Mouse (Mus musculus): ENCODE data around the gene G0s2. TPM values are rescaled to one million over a fixed set of nuclear protein-coding genes. Genes with fewer than 3 reads are reported as not detected.

G0s2 gene
- polyA plus RNA-seq, 1 experiment from 2014 or later: 8.9 TPM

DNA sequence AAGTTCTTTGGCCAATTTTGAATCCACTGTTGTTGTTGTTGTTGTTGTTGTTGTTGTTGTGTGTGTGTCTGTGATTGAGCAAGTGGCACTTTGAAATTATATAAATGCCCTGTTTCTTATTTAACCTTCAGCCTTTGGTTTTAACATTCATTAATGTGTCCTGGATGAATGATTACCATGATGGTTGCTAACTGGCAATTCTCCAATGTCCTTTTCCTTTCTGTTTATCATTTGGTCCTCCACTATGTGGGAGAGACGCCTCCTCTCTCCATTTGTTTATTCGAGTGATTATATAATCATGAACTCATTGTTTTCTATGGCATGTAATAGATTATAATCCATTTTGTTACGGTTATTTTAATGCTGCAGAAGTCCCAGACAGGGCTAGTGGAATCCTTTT, 42.5 kb downstream of the G0s2 start:
- Histone ChIP-seq H3K27ac (replicated peaks; ENCODE audit: low read depth, low read length) (no peak overlapping the region), H3K36me3 (replicated peaks; ENCODE audit: control insufficient read depth, insufficient read depth, low read depth, low read length) (no peaks in the 10 kb centered on the region), H3K9me3 (replicated peaks; ENCODE audit: control insufficient read depth, low read length) (no peaks in the 10 kb centered on the region), H3K9ac (replicated peaks; ENCODE audit: low read length) (no peak overlapping the region), H3K4me2 (ENCODE audit: low read depth, low read length) (no peak overlapping the region), H3K4me3 (ENCODE audit: low read depth, low read length) (no peak overlapping the region), H3K27me3 (ENCODE audit: control insufficient read depth, insufficient read depth, low read length) (no peaks in the 10 kb centered on the region), H3K4me1 (ENCODE audit: control insufficient read depth, insufficient read depth, low read length) (no peaks in the 10 kb centered on the region)
- ATAC-seq (replicated peaks; ENCODE audit: insufficient number of reproducible peaks, low FRiP score, low TSS enrichment, low read depth): no peak
- WGBS: 72% methylated on average over 3 of the region's 3 CpGs
- no peak for DNase-seq (ENCODE audit: low spot score)

DNA sequence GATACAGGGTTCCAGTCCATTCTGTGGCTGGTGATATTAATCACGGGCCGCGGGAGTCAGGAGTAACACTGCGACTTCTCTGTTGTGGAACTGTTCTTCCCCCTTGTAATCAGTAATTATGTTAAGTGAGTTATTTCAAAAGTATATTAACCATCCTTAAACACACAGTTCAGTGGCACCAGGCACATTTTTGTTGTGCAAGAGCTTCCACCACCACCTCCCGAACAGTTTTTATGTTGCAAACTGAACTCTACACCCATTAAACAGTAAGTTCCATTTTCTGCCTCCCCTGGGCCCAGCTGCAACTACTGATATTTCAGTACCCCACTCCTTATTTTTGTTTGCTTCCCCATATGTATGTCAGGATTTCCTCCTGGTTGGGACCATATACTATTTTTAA, 43.4 kb downstream of the G0s2 start:
- 87% methylated on average over 5 of the region's 5 CpGs for WGBS

DNA sequence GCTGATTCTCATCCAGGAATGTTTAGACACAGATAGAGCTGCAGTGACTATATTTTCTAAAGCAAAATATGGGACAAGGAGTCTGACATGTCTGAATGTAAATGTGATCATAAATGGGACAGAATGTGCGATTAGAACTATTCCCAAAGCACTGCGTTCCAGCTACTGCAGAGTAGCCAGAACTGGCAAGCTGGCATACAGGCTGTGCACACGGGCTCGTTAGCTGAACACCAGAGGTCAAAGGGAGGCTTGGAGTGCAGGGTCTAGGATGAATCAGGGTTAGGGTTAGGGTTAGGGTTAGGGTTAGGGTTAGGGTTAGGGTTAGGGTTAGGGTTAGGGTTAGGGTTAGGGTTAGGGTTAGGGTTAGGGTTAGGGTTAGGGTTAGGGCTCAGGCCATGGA, 45.5 kb downstream of the G0s2 start:
- DNase-seq (ENCODE audit: low spot score): no peak
- no peak overlapping the region for H3K4me2 ChIP-seq (ENCODE audit: low read depth, low read length)
- H3K4me3 ChIP-seq (ENCODE audit: low read depth, low read length): no peak overlapping the region
- H3K27ac ChIP-seq (replicated peaks; ENCODE audit: low read depth, low read length): no peak overlapping the region
- no peak overlapping the region for H3K9ac ChIP-seq (replicated peaks; ENCODE audit: low read length)
- H3K27me3 ChIP-seq (ENCODE audit: control insufficient read depth, insufficient read depth, low read length): no peaks in the 10 kb centered on the region
- no peaks in the 10 kb centered on the region for H3K36me3 ChIP-seq (replicated peaks; ENCODE audit: control insufficient read depth, insufficient read depth, low read depth, low read length)
- H3K9me3 ChIP-seq (replicated peaks; ENCODE audit: control insufficient read depth, low read length): no peaks in the 10 kb centered on the region
- 56% methylated on average over 4 of the region's 4 CpGs for WGBS
- no peak for ATAC-seq (replicated peaks; ENCODE audit: insufficient number of reproducible peaks, low FRiP score, low TSS enrichment, low read depth)
- H3K4me1 ChIP-seq (ENCODE audit: control insufficient read depth, insufficient read depth, low read length): no peaks in the 10 kb centered on the region

More for the DNA sequence above, 43.4 kb downstream of the G0s2 start:
- no peak for DNase-seq (ENCODE audit: low spot score)
- Histone ChIP-seq H3K9me3 (replicated peaks; ENCODE audit: control insufficient read depth, low read length) (no peaks in the 10 kb centered on the region), H3K4me1 (ENCODE audit: control insufficient read depth, insufficient read depth, low read length) (no peaks in the 10 kb centered on the region), H3K4me2 (ENCODE audit: low read depth, low read length) (no peak overlapping the region), H3K4me3 (ENCODE audit: low read depth, low read length) (no peak overlapping the region), H3K36me3 (replicated peaks; ENCODE audit: control insufficient read depth, insufficient read depth, low read depth, low read length) (no peaks in the 10 kb centered on the region), H3K9ac (replicated peaks; ENCODE audit: low read length) (no peak overlapping the region), H3K27ac (replicated peaks; ENCODE audit: low read depth, low read length) (no peak overlapping the region), H3K27me3 (ENCODE audit: control insufficient read depth, insufficient read depth, low read length) (no peaks in the 10 kb centered on the region)
- ATAC-seq (replicated peaks; ENCODE audit: insufficient number of reproducible peaks, low FRiP score, low TSS enrichment, low read depth): no peak

DNA sequence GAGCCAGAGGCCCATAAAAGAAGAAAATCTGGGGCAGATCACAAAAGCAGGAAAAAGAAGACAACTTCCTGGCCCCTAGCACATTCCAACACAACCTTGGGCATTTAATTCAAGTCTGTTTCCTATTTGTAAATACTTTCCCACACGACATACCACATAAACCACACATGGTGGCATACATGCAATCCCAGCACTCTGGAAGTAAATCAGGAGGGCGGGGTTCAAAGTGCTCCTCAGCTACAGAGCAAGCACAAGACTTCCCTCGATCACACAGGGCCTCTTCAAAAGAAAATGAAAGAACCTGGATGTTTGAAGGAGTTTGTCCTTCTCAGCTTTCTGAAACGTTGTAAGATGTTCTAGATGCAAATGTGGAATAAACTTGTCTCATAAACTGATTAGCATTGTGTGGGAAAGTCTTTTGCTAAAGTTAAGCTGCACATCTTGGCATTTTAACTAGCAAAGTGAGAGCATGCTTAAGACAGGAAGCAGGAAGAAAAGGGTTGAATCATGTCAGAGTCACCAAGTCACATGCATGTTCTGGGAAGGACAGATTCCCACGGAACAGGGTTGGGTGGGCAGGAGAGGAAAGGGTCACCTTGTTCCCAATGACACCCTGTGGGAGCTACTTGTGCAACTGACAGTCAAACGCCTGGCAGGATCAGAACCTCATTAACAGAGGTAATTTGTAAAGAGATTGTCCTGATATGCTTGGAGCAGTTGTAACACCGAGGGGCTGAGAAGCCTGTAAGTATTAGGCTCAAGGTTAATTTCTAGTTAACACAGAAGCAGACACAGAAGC, 46.1 kb downstream of the G0s2 start:
- Histone ChIP-seq H3K4me1 (ENCODE audit: control insufficient read depth, insufficient read depth, low read length) (no peaks in the 10 kb centered on the region), H3K27me3 (ENCODE audit: control insufficient read depth, insufficient read depth, low read length) (no peaks in the 10 kb centered on the region)
- WGBS: 44% methylated on average over 7 of the region's 7 CpGs

DNA sequence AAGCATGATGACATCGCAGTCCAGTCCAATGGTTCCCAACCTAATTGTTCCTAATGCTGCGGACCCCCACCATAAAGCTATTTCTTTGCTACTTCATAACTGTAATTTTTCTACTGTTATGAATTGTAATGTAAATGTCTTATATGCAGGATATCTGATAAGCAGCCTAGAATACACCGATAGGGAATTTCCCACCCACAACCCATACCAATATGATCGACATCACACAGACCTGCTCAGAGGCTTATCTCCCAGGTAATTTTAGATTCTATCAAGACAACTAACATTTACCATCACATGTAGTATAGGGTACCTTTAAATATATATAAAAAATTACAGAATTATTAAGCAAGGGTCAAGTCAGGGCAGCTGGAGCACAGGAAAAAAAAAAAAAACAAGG, 46.9 kb downstream of the G0s2 start:
- no peak overlapping the region for H3K4me2 ChIP-seq (ENCODE audit: low read depth, low read length)
- 90% methylated on average over 4 of the region's 4 CpGs for WGBS
- no peaks in the 10 kb centered on the region for H3K9me3 ChIP-seq (replicated peaks; ENCODE audit: control insufficient read depth, low read length)
- DNase-seq (ENCODE audit: low spot score): no peak
- H3K27me3 ChIP-seq (ENCODE audit: control insufficient read depth, insufficient read depth, low read length): no peaks in the 10 kb centered on the region
- H3K27ac ChIP-seq (replicated peaks; ENCODE audit: low read depth, low read length): no peak overlapping the region
- H3K36me3 ChIP-seq (replicated peaks; ENCODE audit: control insufficient read depth, insufficient read depth, low read depth, low read length): no peaks in the 10 kb centered on the region
- no peak overlapping the region for H3K4me3 ChIP-seq (ENCODE audit: low read depth, low read length)
- no peak for ATAC-seq (replicated peaks; ENCODE audit: insufficient number of reproducible peaks, low FRiP score, low TSS enrichment, low read depth)
- no peak overlapping the region for H3K9ac ChIP-seq (replicated peaks; ENCODE audit: low read length)
- no peaks in the 10 kb centered on the region for H3K4me1 ChIP-seq (ENCODE audit: control insufficient read depth, insufficient read depth, low read length)

More for the DNA sequence above, 46.1 kb downstream of the G0s2 start:
- Histone ChIP-seq H3K27ac (replicated peaks; ENCODE audit: low read depth, low read length) (no peak overlapping the region), H3K9me3 (replicated peaks; ENCODE audit: control insufficient read depth, low read length) (no peaks in the 10 kb centered on the region), H3K4me3 (ENCODE audit: low read depth, low read length) (no peak overlapping the region), H3K4me2 (ENCODE audit: low read depth, low read length) (no peak overlapping the region), H3K36me3 (replicated peaks; ENCODE audit: control insufficient read depth, insufficient read depth, low read depth, low read length) (no peaks in the 10 kb centered on the region), H3K9ac (replicated peaks; ENCODE audit: low read length) (no peak overlapping the region)
- ATAC-seq (replicated peaks; ENCODE audit: insufficient number of reproducible peaks, low FRiP score, low TSS enrichment, low read depth) (no peak), DNase-seq (ENCODE audit: low spot score) (peak; percentile 14)

DNA sequence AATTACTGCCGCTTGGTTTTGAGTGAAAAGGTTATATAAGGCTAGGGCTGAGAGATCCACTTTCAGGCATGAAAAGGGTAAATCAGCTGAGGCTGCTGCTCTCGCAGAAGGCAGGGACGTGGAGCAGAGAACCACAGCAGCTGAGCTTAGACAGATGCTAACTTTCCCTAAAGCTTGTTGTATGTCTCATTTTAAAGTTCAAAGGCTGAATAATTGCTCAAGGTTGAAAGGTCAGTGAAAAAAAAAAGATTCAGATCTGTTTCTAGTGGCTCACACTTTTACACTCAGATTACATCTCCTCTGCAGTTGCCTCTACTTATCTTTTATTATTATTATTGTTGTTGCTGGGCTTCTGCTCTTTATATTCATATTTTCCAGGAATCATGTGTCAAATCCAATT, 47.5 kb downstream of the G0s2 start:
- WGBS: 14% methylated on average over 3 of the region's 3 CpGs

More for the DNA sequence above, 47.5 kb downstream of the G0s2 start:
- H3K4me2 ChIP-seq (ENCODE audit: low read depth, low read length): no peak overlapping the region
- ATAC-seq (replicated peaks; ENCODE audit: insufficient number of reproducible peaks, low FRiP score, low TSS enrichment, low read depth) (no peak), DNase-seq (ENCODE audit: low spot score) (peak; percentile 34)
- H3K9ac ChIP-seq (replicated peaks; ENCODE audit: low read length): no peak overlapping the region
- H3K27ac ChIP-seq (replicated peaks; ENCODE audit: low read depth, low read length): no peak overlapping the region
- H3K4me1 ChIP-seq (ENCODE audit: control insufficient read depth, insufficient read depth, low read length): no peaks in the 10 kb centered on the region
- H3K4me3 ChIP-seq (ENCODE audit: low read depth, low read length): no peak overlapping the region
- no peaks in the 10 kb centered on the region for H3K27me3 ChIP-seq (ENCODE audit: control insufficient read depth, insufficient read depth, low read length)
- no peaks in the 10 kb centered on the region for H3K9me3 ChIP-seq (replicated peaks; ENCODE audit: control insufficient read depth, low read length)
- H3K36me3 ChIP-seq (replicated peaks; ENCODE audit: control insufficient read depth, insufficient read depth, low read depth, low read length): no peaks in the 10 kb centered on the region

Other genes starting within 250 kb of the G0s2 start
- 5.1 and 5.9 TPM in 2 replicates for gene Syt14, start 237.4 kb downstream of the G0s2 start, polyA plus RNA-seq (2014; fragmentation: Nextera tagmentation; extraction: Ambion mirVana)
- 8.6 and 11.1 TPM in 2 replicates for gene Diexf, start 142.9 kb downstream of the G0s2 start, polyA plus RNA-seq (2014; fragmentation: Nextera tagmentation; extraction: Ambion mirVana)
- gene Irf6, start 120.1 kb downstream of the G0s2 start, polyA plus RNA-seq (2014; fragmentation: Nextera tagmentation; extraction: Ambion mirVana): 15.4 and 16.1 TPM in 2 replicates
- 17.6 and 18.0 TPM in 2 replicates for gene A130010J15Rik, start 105.2 kb downstream of the G0s2 start, polyA plus RNA-seq (2014; fragmentation: Nextera tagmentation; extraction: Ambion mirVana)
- gene Traf3ip3, start 71.5 kb downstream of the G0s2 start, polyA plus RNA-seq (2014; fragmentation: Nextera tagmentation; extraction: Ambion mirVana): 1.5 and 1.7 TPM in 2 replicates
- 0.97 and 1.1 TPM in 2 replicates for gene Lamb3, start 65.5 kb downstream of the G0s2 start, polyA plus RNA-seq (2014; fragmentation: Nextera tagmentation; extraction: Ambion mirVana)
- gene Hsd11b1, start 9.1 kb downstream of the G0s2 start, polyA plus RNA-seq (2014; fragmentation: Nextera tagmentation; extraction: Ambion mirVana): 0.46 TPM in 1 of 2 replicates, not detected in the other
- gene Camk1g, start 97.1 kb upstream of the G0s2 start, polyA plus RNA-seq (2014; fragmentation: Nextera tagmentation; extraction: Ambion mirVana): 21.6 and 21.9 TPM in 2 replicates